Mouse (Mus musculus): ENCODE results near the gene Nudt2.

DNA sequence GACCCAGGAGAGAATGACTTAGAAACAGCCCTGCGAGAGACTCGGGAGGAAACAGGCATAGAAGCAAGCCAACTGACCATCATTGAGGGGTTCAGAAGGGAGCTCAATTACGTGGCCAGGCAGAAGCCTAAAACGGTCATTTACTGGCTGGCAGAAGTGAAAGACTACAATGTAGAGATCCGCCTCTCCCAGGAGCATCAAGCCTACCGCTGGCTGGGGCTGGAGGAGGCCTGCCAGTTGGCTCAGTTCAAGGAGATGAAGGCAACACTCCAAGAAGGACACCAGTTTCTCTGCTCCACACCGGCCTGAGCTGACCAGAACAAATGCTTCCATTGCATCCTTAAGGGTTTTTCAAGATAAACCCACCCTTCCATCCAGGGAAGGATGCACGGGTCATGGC lies 15.3 kb downstream of the Nudt2 start:
- TF ChIP-seq GATA1 (IDR thresholded peaks at IDR 0.05; ENCODE audit: borderline replicate concordance, low read length) (no peak), FLI1 (IDR thresholded peaks at IDR 0.05; ENCODE audit: low read length) (no peak)
